Mouse (Mus musculus) stomach, embryonic 14.5 days (tissue): ENCODE results near the gene Kat6b. TPM values are rescaled to one million over a fixed set of nuclear protein-coding genes. Genes with fewer than 3 reads are reported as not detected.

Experiments used
- ATAC-seq: fragments of 200-750 bp; cut with Nextera tagmentation; 2 replicates; pipeline ENCODE4 v1.8.0; 2017; ENCODE audit warnings: low read depth, moderate TSS enrichment; ENCODE audit not compliant: insufficient number of reproducible peaks, insufficient read depth, low FRiP score
- H3K27ac ChIP-seq: fragments of 300-500 bp; sonication (generic); 2 replicates; pipeline ENCODE4 v1.5.1; 2014; ENCODE audit warnings: mild to moderate bottlenecking, low read length, moderate library complexity, mixed read lengths
- H3K27me3 ChIP-seq: fragments of 300-500 bp; sonication (generic); 2 replicates; pipeline ENCODE4 v1.6.1; 2014; ENCODE audit warnings: low read length, control low read depth, mixed read lengths; ENCODE audit not compliant: control insufficient read depth, insufficient read depth
- H3K36me3 ChIP-seq: fragments of 300-500 bp; sonication (generic); 2 replicates; pipeline ENCODE4 v1.6.1; 2014; ENCODE audit warnings: mild to moderate bottlenecking, control low read depth, low read length, moderate library complexity, mixed read lengths; ENCODE audit not compliant: control insufficient read depth, insufficient read depth
- H3K4me1 ChIP-seq: fragments of 300-500 bp; sonication (generic); 2 replicates; pipeline ENCODE4 v1.6.1; 2014; ENCODE audit warnings: low read length, control low read depth, mixed read lengths; ENCODE audit not compliant: control insufficient read depth, insufficient read depth
- H3K4me2 ChIP-seq: fragments of 300-500 bp; sonication (generic); replicated peaks from 2 replicates; pipeline ENCODE4 v1.6.1; 2014; ENCODE audit warnings: low read depth, low read length, control low read depth
- H3K4me3 ChIP-seq: fragments of 300-500 bp; sonication (generic); 2 replicates; pipeline ENCODE4 v1.5.1; 2014; ENCODE audit warnings: low read depth, low read length, control low read depth
- H3K9ac ChIP-seq: fragments of 300-500 bp; sonication (generic); replicated peaks from 2 replicates; pipeline ENCODE4 v1.6.1; 2014; ENCODE audit warnings: low read depth, mild to moderate bottlenecking, control low read depth, low read length, moderate library complexity, mixed read lengths
- H3K9me3 ChIP-seq: fragments of 300-500 bp; sonication (generic); 2 replicates; pipeline ENCODE4 v1.6.1; 2016; ENCODE audit warnings: low read depth, low read length, control low read depth; ENCODE audit not compliant: control insufficient read depth
- WGBS: fragments of 180-500 bp; shearing (Covaris S2); extraction: QIAGEN DNeasy Blood & Tissue Kit; methylation state at CpG from one replicate; pipeline ENCODE4 v1.1.7; 2014; 5-methylcytosine and 5-hydroxymethylcytosine counted together
- polyA plus RNA-seq: library from polyadenylated mRNA; unstranded; fragments of >200 nt; fragmentation: Nextera tagmentation; extraction: Ambion mirVana; gene quantifications from 2 replicates; pipeline ENCODE4 v1.2.1, GENCODE M21; 2014

Kat6b gene
- polyA plus RNA-seq, 1 experiment from 2014 or later: 32.3 TPM

DNA sequence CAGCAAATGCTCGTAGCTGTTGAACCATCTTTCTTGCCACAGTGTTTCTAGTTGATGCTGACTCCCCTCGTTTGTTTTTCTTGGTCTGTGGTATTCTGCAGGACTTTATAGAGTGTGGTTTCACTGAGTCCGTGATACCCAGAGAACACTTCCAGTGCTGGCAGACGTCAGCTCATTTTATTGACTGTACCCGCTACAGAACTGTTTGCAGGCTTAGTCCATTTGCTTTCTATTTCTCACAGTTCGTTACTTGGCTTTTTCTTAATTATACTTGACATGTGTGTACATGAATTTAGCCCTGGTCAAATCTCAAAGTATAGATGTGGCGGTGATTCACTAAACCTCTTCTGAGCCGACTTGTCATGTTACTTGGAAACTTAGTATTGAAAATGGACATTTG lies 95.6 kb downstream of the Kat6b start:
- Histone ChIP-seq H3K36me3 (0 out of 2 replicates have a peak, but pooled peaks cover 3% of the 10 kb centered on the region), H3K9ac (no peak overlapping the region), H3K4me2 (no peak overlapping the region), H3K27ac (no peak overlapping the region), H3K27me3 (no peaks in the 10 kb centered on the region), H3K4me1 (peaks cover 7% of the 10 kb centered on the region; the same call in 1 of the 2 replicates), H3K4me3 (no peak overlapping the region), H3K9me3 (no peaks in the 10 kb centered on the region)
- 68% methylated on average over 8 of the region's 8 CpGs for WGBS
- no peak for ATAC-seq

DNA sequence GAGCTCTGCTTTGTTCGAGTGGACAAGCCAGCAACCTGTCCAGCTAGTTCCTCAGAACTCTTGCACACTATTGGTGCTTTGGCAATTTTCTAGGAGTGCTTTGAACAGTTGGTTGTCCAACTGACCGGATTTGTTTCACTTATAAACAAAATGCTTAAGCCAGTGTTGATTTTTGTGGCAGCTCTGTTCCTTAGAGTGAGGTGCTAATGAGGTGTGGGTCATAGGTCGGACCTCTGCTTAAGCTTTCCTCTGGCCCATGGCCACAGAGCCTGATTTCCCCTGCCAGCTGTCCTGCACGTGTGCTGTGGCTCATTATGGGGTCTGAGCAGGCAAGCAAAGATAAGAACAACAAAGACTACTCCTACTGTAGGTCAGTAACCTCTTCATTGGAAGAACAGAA lies 100.0 kb downstream of the Kat6b start:
- H3K27ac ChIP-seq: no peak overlapping the region
- H3K9ac ChIP-seq: no peak overlapping the region
- H3K27me3 ChIP-seq: no peaks in the 10 kb centered on the region
- no peak overlapping the region for H3K4me2 ChIP-seq
- no peaks in the 10 kb centered on the region for H3K9me3 ChIP-seq
- no peak for ATAC-seq
- no peaks in the 10 kb centered on the region for H3K36me3 ChIP-seq
- no peak overlapping the region for H3K4me3 ChIP-seq
- peaks cover 28% of the 10 kb centered on the region for H3K4me1 ChIP-seq
- 20% methylated on average over 4 of the region's 4 CpGs for WGBS

DNA sequence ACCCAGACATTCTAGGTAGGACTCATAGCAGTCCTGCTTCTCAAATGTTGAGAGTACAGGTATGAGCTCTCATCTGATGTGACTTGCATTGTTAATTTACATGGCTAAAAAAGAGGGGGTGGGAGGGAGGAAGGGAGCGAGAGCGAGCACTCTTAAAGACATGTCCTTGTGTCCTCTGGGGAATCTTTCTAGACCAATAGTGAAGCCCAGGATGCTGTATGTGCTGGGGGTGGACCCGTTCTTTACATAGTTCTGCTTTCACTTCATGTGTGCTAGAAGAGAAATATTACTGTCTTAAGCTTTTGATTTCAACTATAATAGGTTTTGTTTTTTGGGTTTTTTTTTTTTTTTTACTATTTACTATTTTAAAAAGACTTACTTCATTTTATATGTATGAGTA lies 101.1 kb downstream of the Kat6b start:
- no peaks in the 10 kb centered on the region for H3K27me3 ChIP-seq
- no peak overlapping the region for H3K4me2 ChIP-seq
- no peak overlapping the region for H3K9ac ChIP-seq
- no peak overlapping the region for H3K4me3 ChIP-seq
- peaks cover 38% of the 10 kb centered on the region for H3K4me1 ChIP-seq
- whole genome bisulfite sequencing: 92% methylated on average over 3 of the region's 3 CpGs
- no peaks in the 10 kb centered on the region for H3K36me3 ChIP-seq
- H3K9me3 ChIP-seq: no peaks in the 10 kb centered on the region
- ATAC-seq: no peak
- no peak overlapping the region for H3K27ac ChIP-seq

DNA sequence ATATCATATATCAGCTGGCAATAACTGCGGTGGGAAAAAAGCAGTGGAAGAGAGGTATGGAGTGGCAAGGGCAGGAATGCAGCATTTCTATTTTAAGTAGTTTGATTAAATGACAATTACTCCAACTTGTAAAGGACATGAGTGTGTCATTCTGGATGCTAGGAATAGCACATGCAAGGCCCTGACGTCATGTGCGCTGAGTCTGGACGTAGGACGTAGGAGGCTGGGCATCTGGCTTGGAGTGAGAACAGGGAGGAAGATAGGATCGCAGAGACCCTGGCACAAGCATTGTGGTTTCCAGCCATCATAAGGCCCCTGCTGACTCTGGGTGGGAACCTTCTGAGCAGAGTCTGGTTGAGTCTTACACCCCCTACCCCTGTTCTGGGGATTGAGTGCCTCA lies 101.8 kb downstream of the Kat6b start:
- H3K4me1 ChIP-seq: peaks cover 45% of the 10 kb centered on the region

DNA sequence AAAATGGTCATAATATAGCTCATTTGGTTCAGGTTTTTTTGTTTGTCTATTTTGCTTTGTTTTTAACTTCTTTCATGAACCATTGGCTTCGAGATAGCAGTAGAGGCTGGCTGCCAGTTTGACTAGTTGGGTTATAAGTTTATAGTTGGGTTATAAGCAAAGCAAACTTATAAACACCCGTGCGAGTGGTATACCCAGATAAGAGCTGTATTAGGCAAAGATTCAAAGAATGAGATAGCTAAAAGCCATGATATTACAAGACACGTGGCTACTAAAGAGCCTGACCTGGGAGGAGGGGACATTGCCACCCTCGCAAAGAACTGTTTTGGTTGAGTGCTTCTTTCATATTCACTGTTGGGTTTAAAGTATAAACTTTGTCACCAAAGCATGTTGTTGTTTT lies 102.6 kb downstream of the Kat6b start:
- ATAC-seq: no peak
- Histone ChIP-seq H3K27ac (no peak overlapping the region), H3K9ac (no peak overlapping the region), H3K4me2 (no peak overlapping the region), H3K27me3 (no peaks in the 10 kb centered on the region), H3K36me3 (no peaks in the 10 kb centered on the region), H3K4me3 (no peak overlapping the region), H3K9me3 (no peaks in the 10 kb centered on the region), H3K4me1 (peaks cover 51% of the 10 kb centered on the region)
- 75% methylated on average over 5 of the region's 5 CpGs for WGBS

More for the DNA sequence above, 101.8 kb downstream of the Kat6b start:
- Histone ChIP-seq H3K36me3 (no peaks in the 10 kb centered on the region), H3K27ac (no peak overlapping the region), H3K9ac (no peak overlapping the region), H3K9me3 (no peaks in the 10 kb centered on the region), H3K4me2 (no peak overlapping the region), H3K27me3 (no peaks in the 10 kb centered on the region), H3K4me3 (no peak overlapping the region)
- no peak for ATAC-seq
- WGBS: 80% methylated on average over 6 of the region's 6 CpGs

DNA sequence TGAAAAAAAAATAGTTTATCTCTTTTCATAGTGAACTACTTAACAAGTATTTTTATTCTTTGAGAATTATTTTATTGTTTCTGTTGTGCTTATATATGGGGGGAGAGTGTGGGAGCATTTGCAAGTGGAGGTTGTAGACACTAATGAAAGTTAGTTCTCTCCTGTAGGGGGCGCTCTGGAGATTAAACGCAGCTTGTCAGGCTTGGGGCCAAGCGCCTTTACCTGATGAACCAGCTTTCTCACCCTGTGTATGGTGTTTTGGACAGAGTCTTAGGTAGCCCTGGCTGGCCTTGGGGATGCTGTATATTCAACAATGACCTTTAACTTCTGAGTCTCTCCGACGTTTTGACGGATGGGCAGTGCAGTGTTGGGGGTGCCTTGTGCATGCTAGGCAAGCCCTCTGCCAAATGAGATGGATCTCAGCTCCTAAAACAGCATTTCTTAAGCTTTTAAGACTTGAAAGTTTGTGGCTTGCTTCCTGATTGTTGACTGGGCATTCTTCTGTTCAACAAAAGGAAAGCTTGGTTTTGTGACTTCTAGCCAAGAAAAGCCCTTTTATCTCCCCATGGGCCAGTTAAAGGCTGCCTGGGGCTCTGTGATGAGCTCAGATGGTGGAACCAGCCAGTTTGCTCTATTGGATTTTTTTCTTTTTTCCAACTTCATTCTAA lies 103.4 kb downstream of the Kat6b start:
- Histone ChIP-seq H3K4me3 (no peak overlapping the region), H3K9me3 (no peaks in the 10 kb centered on the region), H3K36me3 (no peaks in the 10 kb centered on the region), H3K9ac (no peak overlapping the region), H3K4me2 (no peak overlapping the region), H3K27me3 (no peaks in the 10 kb centered on the region), H3K4me1 (peaks cover 50% of the 10 kb centered on the region), H3K27ac (peak overlapping the region; percentile 28; the same call in 1 of the 2 replicates)
- WGBS: 22% methylated on average over 6 of the region's 6 CpGs
- no peak for ATAC-seq

DNA sequence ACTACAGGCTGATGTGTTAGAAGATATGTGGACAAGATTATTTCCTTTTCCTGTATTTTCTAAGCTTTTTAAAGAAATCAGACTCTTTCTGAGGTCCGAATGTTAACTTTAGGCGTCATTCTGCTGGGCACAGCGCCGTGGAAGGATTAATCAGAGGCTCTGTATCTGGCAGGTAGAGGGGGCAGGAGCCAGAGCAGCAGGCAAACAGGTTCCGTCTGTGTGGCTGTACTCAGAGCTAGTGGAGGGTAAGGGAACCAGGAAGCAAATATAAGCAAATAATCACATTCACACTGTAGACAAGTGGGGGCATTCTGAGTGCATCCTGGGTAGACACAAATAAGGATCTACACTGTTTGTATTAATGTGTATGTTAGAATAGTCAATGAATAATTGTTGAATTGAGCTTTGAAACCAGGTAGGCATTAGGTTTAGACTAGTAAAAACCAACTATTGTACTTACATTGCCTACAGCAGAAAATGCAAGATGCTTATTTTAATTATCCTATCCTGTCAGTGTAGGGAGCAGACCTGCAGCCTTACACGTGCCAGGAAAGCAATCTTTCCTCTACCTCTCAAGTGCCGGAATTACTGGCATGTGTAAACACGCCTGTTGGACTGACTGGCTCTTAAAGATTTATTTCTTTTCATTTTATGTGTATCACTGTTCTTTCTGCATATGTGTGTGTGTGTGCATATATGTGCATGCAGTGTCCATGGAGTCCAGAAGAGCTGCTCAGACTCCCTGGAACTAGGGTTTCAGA lies 104.4 kb downstream of the Kat6b start:
- H3K27ac ChIP-seq: peak overlapping the region; percentile 6; the same call in 1 of the 2 replicates
- WGBS: 21% methylated on average over 8 of the region's 8 CpGs

DNA sequence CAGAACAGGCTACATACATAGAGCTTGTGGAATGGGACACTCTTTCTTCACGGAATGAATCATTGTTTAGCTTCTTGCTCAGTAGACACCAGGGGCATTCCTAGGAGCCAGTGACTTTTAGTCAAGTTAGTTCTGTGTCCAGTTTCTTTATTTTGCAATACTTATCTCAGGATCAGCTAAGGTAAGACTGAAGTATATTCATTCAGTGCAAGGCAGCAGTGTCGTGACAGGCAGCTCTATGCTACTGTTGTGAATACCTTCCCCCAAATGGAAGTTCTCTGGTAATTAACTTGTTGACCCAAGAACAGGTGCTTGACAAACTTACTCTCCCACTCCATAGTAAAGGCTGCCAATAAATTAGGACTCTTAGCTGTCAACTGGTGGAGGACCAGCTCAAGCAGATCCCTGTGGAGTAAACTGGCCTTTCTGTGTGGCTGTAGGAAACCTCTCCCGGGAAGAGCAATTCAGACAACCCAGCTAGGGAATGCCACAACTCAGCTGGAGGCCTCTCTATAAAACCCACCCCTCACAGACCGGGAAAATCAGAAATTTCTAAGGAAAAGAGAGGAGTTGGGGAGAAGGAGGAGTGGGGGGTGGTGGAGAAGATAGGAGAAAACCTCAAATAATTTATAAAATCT lies 105.4 kb downstream of the Kat6b start:
- Histone ChIP-seq H3K36me3 (no peaks in the 10 kb centered on the region), H3K27me3 (no peaks in the 10 kb centered on the region), H3K27ac (peak overlapping the region; percentile 44; the same call in 1 of the 2 replicates), H3K4me2 (no peak overlapping the region), H3K4me1 (peaks cover 45% of the 10 kb centered on the region), H3K4me3 (no peak overlapping the region), H3K9ac (no peak overlapping the region), H3K9me3 (no peaks in the 10 kb centered on the region)
- WGBS: 31% methylated on average over 4 of the region's 4 CpGs
- no peak for ATAC-seq

More for the DNA sequence above, 104.4 kb downstream of the Kat6b start:
- no peaks in the 10 kb centered on the region for H3K36me3 ChIP-seq
- no peak overlapping the region for H3K9ac ChIP-seq
- H3K9me3 ChIP-seq: no peaks in the 10 kb centered on the region
- no peaks in the 10 kb centered on the region for H3K27me3 ChIP-seq
- H3K4me3 ChIP-seq: no peak overlapping the region
- H3K4me2 ChIP-seq: no peak overlapping the region
- peaks cover 50% of the 10 kb centered on the region for H3K4me1 ChIP-seq
- peak; percentile 57; the same call in 1 of the 2 replicates for ATAC-seq
